Mouse (Mus musculus): Measurements from ENCODE around the gene Arl2bp. TPM values are rescaled to one million over a fixed set of nuclear protein-coding genes. Genes with fewer than 3 reads are reported as not detected.

The Arl2bp gene
- 205 and 217 TPM in 2 replicates for polyA plus RNA-seq (2016; fragmentation: Nextera tagmentation; extraction: Ambion mirVana)

GRCm38 (mm10) chr8:94666456-94667308, at the start of gene Arl2bp:
TSS of gene Arl2bp (plus strand) at chr8:94666600.
- H3K36me3 ChIP-seq: peaks cover 41% of the 10 kb centered on the region
- peak; percentile 95 for DNase-seq (ENCODE audit: low spot score)
- WGBS: under 1% methylated on average over 73 of the region's 74 CpGs
- no peaks in the 10 kb centered on the region for H3K27me3 ChIP-seq (ENCODE audit: insufficient read depth, poor library complexity, severe bottlenecking)
- H3K4me1 ChIP-seq (replicated peaks): peaks cover 19% of the 10 kb centered on the region
- peak within 1 kb of the TSS; percentile 86 for H3K4me3 ChIP-seq
- no peaks in the 10 kb centered on the region for H3K9me3 ChIP-seq
- peak within 1 kb of the TSS; percentile 98 for H3K27ac ChIP-seq

DNA sequence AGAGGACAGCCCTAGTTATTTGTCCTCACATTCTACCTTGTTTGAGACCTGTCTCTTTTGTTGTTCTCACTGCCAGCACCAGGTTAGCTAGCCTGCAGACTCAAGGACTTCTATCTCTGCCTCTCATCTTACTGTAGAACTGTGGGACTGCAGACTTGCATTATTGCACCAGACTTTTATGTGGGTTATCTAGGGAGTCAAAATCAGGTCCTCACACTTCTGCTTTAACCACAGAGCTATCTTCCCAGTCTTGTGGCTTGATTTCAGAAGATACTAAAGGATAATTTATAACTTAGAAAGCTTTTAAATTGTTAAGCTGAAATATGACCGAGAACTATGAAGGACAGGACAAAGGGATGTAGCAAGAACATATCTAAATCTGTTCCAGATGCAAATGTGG, 41.5 kb upstream of the Arl2bp start:
- WGBS: 92% methylated on average over 1 of the region's 1 CpGs
- H3K9me3 ChIP-seq: no peaks in the 10 kb centered on the region
- peaks cover 58% of the 10 kb centered on the region for H3K36me3 ChIP-seq
- no peak overlapping the region for H3K27ac ChIP-seq
- H3K4me3 ChIP-seq: no peak overlapping the region
- no peaks in the 10 kb centered on the region for H3K4me1 ChIP-seq (replicated peaks)
- DNase-seq (ENCODE audit: low spot score): no peak
- H3K27me3 ChIP-seq (ENCODE audit: insufficient read depth, poor library complexity, severe bottlenecking): no peaks in the 10 kb centered on the region

GRCm38 (mm10) chr8:94633564-94634194, 32.7 kb upstream of the Arl2bp start:
- no peak for DNase-seq (ENCODE audit: low spot score)
- Histone ChIP-seq H3K4me1 (replicated peaks) (no peaks in the 10 kb centered on the region), H3K9me3 (no peaks in the 10 kb centered on the region), H3K36me3 (peaks cover 98% of the 10 kb centered on the region), H3K4me3 (no peak overlapping the region), H3K27ac (no peak overlapping the region), H3K27me3 (ENCODE audit: insufficient read depth, poor library complexity, severe bottlenecking) (no peaks in the 10 kb centered on the region)
- WGBS: 89% methylated on average over 2 of the region's 2 CpGs

- Histone ChIP-seq H3K36me3 (peaks cover 98% of the 10 kb centered on the region), H3K27ac (no peak overlapping the region), H3K4me1 (replicated peaks) (no peaks in the 10 kb centered on the region), H3K27me3 (ENCODE audit: insufficient read depth, poor library complexity, severe bottlenecking) (no peaks in the 10 kb centered on the region), H3K4me3 (no peak overlapping the region), H3K9me3 (no peaks in the 10 kb centered on the region)
- no peak for DNase-seq (ENCODE audit: low spot score)
These were observed 32.2 kb upstream of the Arl2bp start for GRCm38 (mm10) chr8:94634211-94634610.

- Histone ChIP-seq H3K27me3 (ENCODE audit: insufficient read depth, poor library complexity, severe bottlenecking) (no peaks in the 10 kb centered on the region), H3K4me1 (replicated peaks) (no peaks in the 10 kb centered on the region), H3K36me3 (peaks cover 92% of the 10 kb centered on the region), H3K9me3 (no peaks in the 10 kb centered on the region), H3K4me3 (no peak overlapping the region), H3K27ac (no peak overlapping the region)
- WGBS: 94% methylated on average over 2 of the region's 2 CpGs
- no peak for DNase-seq (ENCODE audit: low spot score)
These were observed 25.2 kb upstream of the Arl2bp start for GRCm38 (mm10) chr8:94641183-94641582.

DNA sequence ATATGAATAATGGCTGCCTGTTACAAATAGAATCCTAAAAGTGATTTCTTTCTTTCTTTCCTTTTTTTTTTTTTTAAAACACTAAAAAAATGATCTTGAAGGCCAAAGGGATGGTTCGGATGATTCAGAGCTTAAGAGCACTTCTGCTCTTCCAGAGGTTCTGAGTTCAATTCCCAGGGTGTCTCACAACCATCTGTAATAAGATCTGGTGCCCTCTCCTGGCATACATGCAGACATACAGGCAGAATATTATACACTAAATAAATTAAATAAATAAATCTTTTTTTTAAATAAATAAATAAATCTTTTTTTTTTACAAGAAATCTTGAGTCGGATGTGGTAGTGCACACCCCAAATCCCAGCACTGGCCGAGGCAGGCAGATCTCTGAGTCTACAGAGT, 24.5 kb upstream of the Arl2bp start:
- Histone ChIP-seq H3K27me3 (ENCODE audit: insufficient read depth, poor library complexity, severe bottlenecking) (no peaks in the 10 kb centered on the region), H3K27ac (no peak overlapping the region), H3K9me3 (no peaks in the 10 kb centered on the region), H3K36me3 (peaks cover 92% of the 10 kb centered on the region), H3K4me3 (no peak overlapping the region), H3K4me1 (replicated peaks) (no peaks in the 10 kb centered on the region)
- WGBS: 96% methylated on average over 3 of the region's 3 CpGs
- DNase-seq (ENCODE audit: low spot score): no peak

- Histone ChIP-seq H3K9me3 (no peaks in the 10 kb centered on the region), H3K4me3 (no peak overlapping the region), H3K27ac (no peak overlapping the region), H3K36me3 (peaks cover 90% of the 10 kb centered on the region), H3K27me3 (ENCODE audit: insufficient read depth, poor library complexity, severe bottlenecking) (no peaks in the 10 kb centered on the region), H3K4me1 (replicated peaks) (no peaks in the 10 kb centered on the region)
- no peak for DNase-seq (ENCODE audit: low spot score)
- 66% methylated on average over 1 of the region's 1 CpGs for WGBS
These were observed 21.2 kb upstream of the Arl2bp start for GRCm38 (mm10) chr8:94645202-94645601.

DNA sequence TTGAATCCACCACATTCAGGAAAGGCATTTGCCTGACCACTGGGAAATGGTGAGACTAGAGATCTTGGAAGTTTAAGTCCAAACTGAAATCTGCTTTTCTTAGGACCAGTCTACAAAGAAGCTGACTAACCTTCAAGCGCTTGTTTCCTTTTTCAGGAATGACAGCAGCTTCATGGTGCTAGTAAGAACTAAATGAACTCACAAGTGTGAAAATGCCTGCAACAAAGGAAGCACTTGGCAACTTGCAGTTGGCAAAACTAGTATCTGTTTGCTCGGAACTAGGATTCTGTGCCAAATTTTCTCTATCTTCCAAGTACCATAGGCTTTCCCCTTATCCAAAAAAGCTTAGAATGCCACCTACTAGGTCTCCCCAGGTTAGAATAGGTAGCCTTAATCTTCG, 20.2 kb upstream of the Arl2bp start:
- H3K36me3 ChIP-seq: peaks cover 86% of the 10 kb centered on the region
- WGBS: 94% methylated on average over 3 of the region's 3 CpGs

GRCm38 (mm10) chr8:94649496-94649895, 16.9 kb upstream of the Arl2bp start:
- WGBS: 48% methylated on average over 3 of the region's 3 CpGs
- Histone ChIP-seq H3K9me3 (no peaks in the 10 kb centered on the region), H3K4me1 (replicated peaks) (no peaks in the 10 kb centered on the region), H3K27me3 (ENCODE audit: insufficient read depth, poor library complexity, severe bottlenecking) (no peaks in the 10 kb centered on the region), H3K36me3 (peaks cover 91% of the 10 kb centered on the region), H3K4me3 (no peak overlapping the region), H3K27ac (no peak overlapping the region)
- DNase-seq (ENCODE audit: low spot score): no peak

More for the DNA sequence above, 20.2 kb upstream of the Arl2bp start:
- Histone ChIP-seq H3K9me3 (no peaks in the 10 kb centered on the region), H3K27me3 (ENCODE audit: insufficient read depth, poor library complexity, severe bottlenecking) (no peaks in the 10 kb centered on the region), H3K27ac (no peak overlapping the region), H3K4me1 (replicated peaks) (no peaks in the 10 kb centered on the region), H3K4me3 (no peak overlapping the region)
- no peak for DNase-seq (ENCODE audit: low spot score)

DNA sequence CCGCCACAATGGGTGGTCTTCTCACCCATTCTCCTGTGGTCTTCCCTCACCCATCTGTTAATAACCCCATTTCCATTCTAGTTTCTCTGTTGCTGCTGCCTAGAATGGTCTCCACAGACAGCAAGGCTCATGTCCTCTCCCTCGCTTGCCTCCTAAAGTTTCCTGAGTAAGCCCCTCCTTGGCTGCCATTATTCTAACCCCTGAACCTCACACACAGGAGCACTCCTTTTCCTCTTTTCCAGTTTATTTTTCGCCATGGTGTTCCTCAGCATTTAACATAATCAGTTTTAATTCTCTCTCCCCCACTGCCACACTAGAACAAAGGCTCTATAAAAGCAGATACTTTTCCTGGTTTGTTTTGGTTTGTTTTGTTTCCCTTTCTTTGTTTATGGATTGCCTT, 13.4 kb upstream of the Arl2bp start:
- DNase-seq (ENCODE audit: low spot score): no peak
- Histone ChIP-seq H3K27ac (no peak overlapping the region), H3K9me3 (no peaks in the 10 kb centered on the region), H3K4me1 (replicated peaks) (no peaks in the 10 kb centered on the region), H3K4me3 (no peak overlapping the region), H3K36me3 (peaks cover 92% of the 10 kb centered on the region), H3K27me3 (ENCODE audit: insufficient read depth, poor library complexity, severe bottlenecking) (no peaks in the 10 kb centered on the region)
- WGBS: 88% methylated on average over 3 of the region's 3 CpGs

- DNase-seq (ENCODE audit: low spot score): no peak
- H3K27ac ChIP-seq: no peak overlapping the region
- H3K27me3 ChIP-seq (ENCODE audit: insufficient read depth, poor library complexity, severe bottlenecking): no peaks in the 10 kb centered on the region
- no peaks in the 10 kb centered on the region for H3K4me1 ChIP-seq (replicated peaks)
- no peak overlapping the region for H3K4me3 ChIP-seq
- no peaks in the 10 kb centered on the region for H3K9me3 ChIP-seq
- H3K36me3 ChIP-seq: peaks cover 87% of the 10 kb centered on the region
These were observed 11.4 kb upstream of the Arl2bp start for GRCm38 (mm10) chr8:94654994-94655393.

DNA sequence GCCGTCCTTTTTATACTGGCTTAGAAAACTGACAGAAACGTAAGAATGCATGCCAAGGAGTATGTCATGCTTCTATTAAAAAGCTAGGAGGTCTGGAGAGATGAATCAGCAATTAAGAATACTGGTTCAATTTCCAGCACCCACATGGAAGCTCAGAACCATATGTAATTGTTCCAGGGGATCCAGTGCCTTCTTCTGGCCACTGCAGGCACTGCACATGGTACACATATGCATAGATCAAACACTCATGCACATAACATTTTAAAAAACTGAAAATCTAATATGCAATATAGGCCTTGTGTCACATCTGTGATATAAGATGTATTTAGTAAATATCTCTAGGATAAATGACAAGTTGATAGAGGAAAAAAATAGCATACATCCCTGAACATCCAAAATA, 8.4 kb upstream of the Arl2bp start:
- no peaks in the 10 kb centered on the region for H3K4me1 ChIP-seq (replicated peaks)
- no peaks in the 10 kb centered on the region for H3K27me3 ChIP-seq (ENCODE audit: insufficient read depth, poor library complexity, severe bottlenecking)
- H3K9me3 ChIP-seq: no peaks in the 10 kb centered on the region
- peaks cover 78% of the 10 kb centered on the region for H3K36me3 ChIP-seq
- no peak overlapping the region for H3K27ac ChIP-seq
- no peak overlapping the region for H3K4me3 ChIP-seq
- 89% methylated on average over 2 of the region's 2 CpGs for WGBS
- DNase-seq (ENCODE audit: low spot score): no peak

DNA sequence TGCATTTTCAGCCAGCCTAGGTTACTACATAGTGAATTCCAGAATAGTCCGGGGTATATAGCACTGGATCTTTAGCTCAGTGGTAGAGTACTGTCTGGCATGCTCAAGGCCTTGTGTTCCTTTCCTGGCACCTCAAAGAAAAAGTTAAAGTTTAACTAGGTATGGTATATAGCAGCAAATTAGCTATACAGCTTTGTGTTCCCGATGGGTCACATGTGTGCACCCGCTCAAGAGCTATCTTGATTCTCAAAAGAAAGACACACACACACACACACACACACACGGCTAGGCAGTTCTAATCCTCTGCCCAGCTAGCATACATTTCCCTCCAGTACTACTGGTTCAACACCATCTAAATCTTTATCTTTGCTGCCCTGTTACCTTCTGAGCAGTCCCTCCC, 6.0 kb upstream of the Arl2bp start:
- 88% methylated on average over 4 of the region's 4 CpGs for WGBS
- H3K4me3 ChIP-seq: no peak overlapping the region
- H3K27me3 ChIP-seq (ENCODE audit: insufficient read depth, poor library complexity, severe bottlenecking): no peaks in the 10 kb centered on the region
- no peak for DNase-seq (ENCODE audit: low spot score)
- H3K9me3 ChIP-seq: no peaks in the 10 kb centered on the region
- H3K27ac ChIP-seq: no peak overlapping the region
- no peaks in the 10 kb centered on the region for H3K4me1 ChIP-seq (replicated peaks)
- peaks cover 54% of the 10 kb centered on the region for H3K36me3 ChIP-seq

Data from hindbrain, embryonic 10.5 days (tissue).